Mouse (Mus musculus): Measurements from ENCODE around the gene Jam3. TPM values are rescaled to one million over a fixed set of nuclear protein-coding genes. Genes with fewer than 3 reads are reported as not detected.

Gene Jam3
- polyA plus RNA-seq, 1 experiment from 2014 or later = 97.8 TPM

DNA sequence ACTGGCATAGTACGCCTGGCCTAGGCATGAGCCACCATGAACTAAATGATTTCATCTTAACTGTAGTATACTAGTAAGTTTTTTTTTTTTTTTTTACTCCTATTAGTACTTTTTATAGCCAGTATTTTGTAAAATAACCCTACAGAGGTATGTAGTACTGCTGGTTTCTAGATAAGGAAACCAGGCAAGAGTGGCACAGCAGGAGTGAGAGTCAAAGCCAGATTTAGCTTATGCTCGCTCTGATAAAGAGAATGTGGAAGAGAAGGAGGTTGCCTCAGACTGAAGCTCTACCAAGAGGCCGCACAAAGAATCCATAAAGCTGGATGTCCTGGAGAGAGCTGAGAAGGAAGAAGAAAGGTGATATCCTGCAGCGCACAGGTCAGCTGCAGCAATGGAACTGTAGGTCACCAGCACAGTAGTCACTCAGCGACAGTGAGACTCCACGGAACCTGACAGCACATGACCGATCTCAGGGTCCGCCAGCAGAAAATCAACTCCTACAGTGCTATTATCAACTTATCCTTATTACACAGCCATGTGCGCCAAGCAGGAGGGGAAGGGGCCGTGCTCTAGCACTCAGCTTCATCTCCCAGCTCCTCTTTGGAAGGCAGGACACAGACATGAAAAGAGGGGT is 14.7 kb downstream of the Jam3 start:
- Histone ChIP-seq H3K27me3 (no peaks in the 10 kb centered on the region), H3K4me3 (no peak overlapping the region), H3K36me3 (peaks cover 19% of the 10 kb centered on the region), H3K4me1 (no peaks in the 10 kb centered on the region), H3K9ac (no peak overlapping the region), H3K4me2 (no peak overlapping the region), H3K27ac (no peak overlapping the region), H3K9me3 (no peaks in the 10 kb centered on the region)
- 98% methylated on average over 10 of the region's 10 CpGs for WGBS
- no peak for ATAC-seq (ENCODE audit: insufficient number of reproducible peaks, insufficient read depth, low FRiP score, low TSS enrichment, low read depth)

DNA sequence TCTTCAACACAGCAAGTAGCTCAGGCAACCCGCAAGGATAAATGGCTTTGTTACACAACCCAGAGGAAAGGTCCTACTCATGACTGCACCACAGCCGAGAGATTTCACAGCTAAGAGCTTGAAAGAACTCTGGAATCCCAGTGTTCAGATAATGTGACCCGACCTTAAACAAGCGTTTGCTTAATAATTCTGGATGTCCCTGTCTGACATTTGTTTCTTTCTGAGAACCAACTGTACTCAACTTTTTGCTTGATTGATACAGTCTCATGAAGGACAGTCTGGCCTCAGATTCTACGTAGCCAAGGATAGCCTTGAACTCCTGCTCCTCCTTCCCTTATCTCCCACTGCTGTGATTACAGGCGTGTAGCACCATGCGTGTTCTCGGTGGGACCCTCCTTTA is 18.6 kb downstream of the Jam3 start:
- H3K36me3 ChIP-seq = peaks cover 8% of the 10 kb centered on the region
- no peaks in the 10 kb centered on the region for H3K27me3 ChIP-seq
- H3K4me1 ChIP-seq = no peaks in the 10 kb centered on the region
- ATAC-seq (ENCODE audit: insufficient number of reproducible peaks, insufficient read depth, low FRiP score, low TSS enrichment, low read depth) = no peak
- H3K27ac ChIP-seq = no peak overlapping the region
- WGBS = 89% methylated on average over 8 of the region's 8 CpGs
- no peak overlapping the region for H3K9ac ChIP-seq
- H3K4me2 ChIP-seq = no peak overlapping the region
- no peaks in the 10 kb centered on the region for H3K9me3 ChIP-seq
- H3K4me3 ChIP-seq = no peak overlapping the region

DNA sequence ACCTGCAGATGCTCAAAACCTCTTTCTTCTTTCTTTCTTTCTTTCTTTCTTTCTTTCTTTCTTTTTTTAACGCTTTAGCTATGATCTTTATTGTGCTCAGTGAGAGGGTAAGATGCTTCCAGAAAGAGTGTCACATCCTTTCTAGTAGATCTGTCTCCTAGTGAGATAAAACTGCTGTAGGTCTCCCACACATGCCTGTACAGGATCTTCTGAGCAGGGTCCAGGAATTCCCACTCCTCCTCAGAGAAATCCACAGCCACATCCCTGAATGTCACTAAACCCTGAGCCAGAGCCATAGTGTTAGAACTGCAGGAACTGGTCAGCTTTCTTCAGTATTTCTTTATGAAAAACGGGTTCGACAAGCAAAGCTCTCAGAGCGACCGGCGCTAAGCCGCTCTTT is 19.8 kb downstream of the Jam3 start:
- H3K9me3 ChIP-seq = no peaks in the 10 kb centered on the region
- no peaks in the 10 kb centered on the region for H3K4me1 ChIP-seq
- H3K27ac ChIP-seq = no peak overlapping the region
- H3K36me3 ChIP-seq = no peaks in the 10 kb centered on the region
- H3K9ac ChIP-seq = no peak overlapping the region
- H3K4me2 ChIP-seq = no peak overlapping the region
- no peak overlapping the region for H3K4me3 ChIP-seq
- no peaks in the 10 kb centered on the region for H3K27me3 ChIP-seq
- WGBS = 91% methylated on average over 7 of the region's 7 CpGs
- no peak for ATAC-seq (ENCODE audit: insufficient number of reproducible peaks, insufficient read depth, low FRiP score, low TSS enrichment, low read depth)

DNA sequence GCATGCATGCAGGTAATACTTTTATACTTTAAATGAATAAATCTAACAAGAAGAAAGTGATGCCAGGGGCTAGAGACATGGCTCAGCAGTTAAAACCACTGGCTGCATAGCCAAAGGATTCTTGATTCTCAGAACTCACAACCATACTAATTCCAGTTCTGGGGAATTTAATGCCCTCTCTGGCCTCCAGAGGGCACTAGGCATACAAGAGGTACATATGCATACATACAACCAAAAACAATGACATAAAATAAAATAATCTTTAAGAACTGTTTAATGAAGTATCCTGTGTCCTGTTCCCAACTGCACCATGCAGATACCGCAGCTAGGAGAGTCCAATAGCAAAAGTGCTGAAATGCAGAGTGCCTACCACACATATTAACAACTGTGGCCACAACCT is 20.8 kb downstream of the Jam3 start:
- Histone ChIP-seq H3K9me3 (no peaks in the 10 kb centered on the region), H3K36me3 (no peaks in the 10 kb centered on the region), H3K27ac (no peak overlapping the region), H3K27me3 (no peaks in the 10 kb centered on the region), H3K4me2 (no peak overlapping the region), H3K4me3 (no peak overlapping the region), H3K4me1 (no peaks in the 10 kb centered on the region), H3K9ac (no peak overlapping the region)
- no peak for ATAC-seq (ENCODE audit: insufficient number of reproducible peaks, insufficient read depth, low FRiP score, low TSS enrichment, low read depth)
- WGBS = 80% methylated on average over 1 of the region's 1 CpGs

DNA sequence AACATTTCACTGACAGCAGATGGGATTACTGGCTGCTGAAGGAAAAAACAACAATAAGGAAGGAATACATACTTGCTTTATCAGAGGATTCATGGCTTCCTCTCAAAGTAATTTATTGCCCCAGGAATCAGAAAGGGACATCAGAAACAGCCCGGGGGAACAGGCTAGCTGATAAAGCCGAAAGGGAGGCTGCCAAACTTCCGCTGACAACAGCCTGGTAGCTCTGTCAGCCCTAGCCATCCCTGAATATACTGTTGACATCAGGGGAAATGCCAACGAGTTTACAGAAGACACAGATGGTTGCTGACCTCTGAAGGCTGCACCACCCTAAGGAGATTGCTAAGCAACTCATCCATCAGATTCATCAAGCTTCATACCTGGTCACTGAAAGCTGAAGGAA is 26.6 kb downstream of the Jam3 start:
- peaks cover 4% of the 10 kb centered on the region; the same call in 1 of the 2 replicates for H3K36me3 ChIP-seq
- no peak for ATAC-seq (ENCODE audit: insufficient number of reproducible peaks, insufficient read depth, low FRiP score, low TSS enrichment, low read depth)
- WGBS = 86% methylated on average over 4 of the region's 4 CpGs

DNA sequence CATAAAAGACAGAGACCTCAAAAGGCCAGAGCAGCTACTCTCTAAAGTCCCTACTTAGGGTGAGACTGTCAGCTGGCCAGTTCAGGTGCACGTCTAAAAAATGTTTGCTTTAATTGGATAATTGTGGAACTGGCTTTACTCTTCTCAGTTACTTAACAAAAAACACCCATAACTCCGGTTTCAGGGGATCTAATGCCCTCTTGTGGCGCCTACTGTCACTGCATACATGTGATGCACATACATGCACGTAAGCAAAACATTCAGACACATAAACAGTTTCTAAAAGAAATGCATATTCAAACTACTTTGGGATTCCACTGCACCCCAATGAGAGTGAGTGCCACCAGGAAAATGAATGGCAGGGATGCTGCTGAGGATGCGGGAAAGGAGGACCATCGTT is 28.7 kb downstream of the Jam3 start:
- H3K4me1 ChIP-seq = no peaks in the 10 kb centered on the region
- H3K27me3 ChIP-seq = no peaks in the 10 kb centered on the region
- peaks cover 4% of the 10 kb centered on the region; the same call in 1 of the 2 replicates for H3K36me3 ChIP-seq
- no peak overlapping the region for H3K27ac ChIP-seq
- H3K4me3 ChIP-seq = no peak overlapping the region
- ATAC-seq (ENCODE audit: insufficient number of reproducible peaks, insufficient read depth, low FRiP score, low TSS enrichment, low read depth) = no peak
- WGBS = 82% methylated on average over 6 of the region's 6 CpGs
- no peak overlapping the region for H3K9ac ChIP-seq
- no peak overlapping the region for H3K4me2 ChIP-seq
- H3K9me3 ChIP-seq = no peaks in the 10 kb centered on the region

More for the DNA sequence above, 26.6 kb downstream of the Jam3 start:
- no peaks in the 10 kb centered on the region for H3K9me3 ChIP-seq
- H3K27ac ChIP-seq = no peak overlapping the region
- no peak overlapping the region for H3K9ac ChIP-seq
- no peaks in the 10 kb centered on the region for H3K4me1 ChIP-seq
- no peak overlapping the region for H3K4me3 ChIP-seq
- H3K4me2 ChIP-seq = no peak overlapping the region
- H3K27me3 ChIP-seq = no peaks in the 10 kb centered on the region

DNA sequence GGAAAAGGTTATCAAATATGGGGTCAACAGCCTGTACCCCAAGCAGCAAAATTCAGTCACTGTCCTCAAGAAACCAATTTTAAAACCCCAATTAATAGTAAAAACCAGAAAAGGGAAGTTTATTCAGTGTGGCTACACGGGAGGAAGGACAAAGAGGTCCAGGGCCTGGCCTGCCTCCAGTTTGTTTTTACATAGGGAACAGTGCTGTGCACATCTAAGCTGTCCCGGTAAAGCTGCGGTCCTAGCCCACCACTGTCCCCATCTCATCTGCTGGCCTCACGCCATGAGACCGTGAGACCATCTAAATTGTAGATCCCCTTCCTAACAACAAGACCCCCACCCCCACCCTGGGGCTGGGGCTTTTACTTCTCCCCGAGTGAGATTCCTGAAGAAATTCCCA is 29.8 kb downstream of the Jam3 start:
- H3K27me3 ChIP-seq = no peaks in the 10 kb centered on the region
- ATAC-seq (ENCODE audit: insufficient number of reproducible peaks, insufficient read depth, low FRiP score, low TSS enrichment, low read depth) = no peak
- H3K9ac ChIP-seq = no peak overlapping the region
- H3K4me2 ChIP-seq = no peak overlapping the region
- peaks cover 4% of the 10 kb centered on the region; the same call in 1 of the 2 replicates for H3K36me3 ChIP-seq
- no peaks in the 10 kb centered on the region for H3K9me3 ChIP-seq
- no peaks in the 10 kb centered on the region for H3K4me1 ChIP-seq
- H3K4me3 ChIP-seq = no peak overlapping the region
- WGBS = 77% methylated on average over 6 of the region's 6 CpGs
- no peak overlapping the region for H3K27ac ChIP-seq

DNA sequence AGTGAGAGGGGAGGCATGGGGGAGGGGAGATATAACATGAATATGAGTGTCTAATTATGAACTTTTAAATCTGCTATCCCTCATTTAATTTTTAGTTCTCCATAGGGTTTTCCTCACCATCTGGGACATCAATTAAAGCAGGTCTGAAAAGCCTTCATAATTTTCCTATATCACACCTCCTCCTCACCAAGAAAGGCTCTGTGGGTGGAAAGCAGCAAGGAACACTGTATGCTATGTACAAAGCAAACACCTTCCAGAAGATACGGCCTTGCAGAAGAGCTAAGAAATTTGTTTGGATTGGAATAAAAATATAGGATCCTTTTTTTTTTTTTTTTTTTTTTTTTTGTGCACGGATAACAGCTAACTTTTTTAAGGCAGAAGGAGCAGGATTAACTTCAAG is 31.3 kb downstream of the Jam3 start:
- Histone ChIP-seq H3K9ac (no peak overlapping the region), H3K27ac (no peak overlapping the region), H3K4me1 (no peaks in the 10 kb centered on the region), H3K4me2 (no peak overlapping the region), H3K9me3 (no peaks in the 10 kb centered on the region), H3K4me3 (no peak overlapping the region), H3K36me3 (peaks cover 4% of the 10 kb centered on the region; the same call in 1 of the 2 replicates), H3K27me3 (no peaks in the 10 kb centered on the region)
- no peak for ATAC-seq (ENCODE audit: insufficient number of reproducible peaks, insufficient read depth, low FRiP score, low TSS enrichment, low read depth)
- WGBS = 94% methylated on average over 2 of the region's 2 CpGs

DNA sequence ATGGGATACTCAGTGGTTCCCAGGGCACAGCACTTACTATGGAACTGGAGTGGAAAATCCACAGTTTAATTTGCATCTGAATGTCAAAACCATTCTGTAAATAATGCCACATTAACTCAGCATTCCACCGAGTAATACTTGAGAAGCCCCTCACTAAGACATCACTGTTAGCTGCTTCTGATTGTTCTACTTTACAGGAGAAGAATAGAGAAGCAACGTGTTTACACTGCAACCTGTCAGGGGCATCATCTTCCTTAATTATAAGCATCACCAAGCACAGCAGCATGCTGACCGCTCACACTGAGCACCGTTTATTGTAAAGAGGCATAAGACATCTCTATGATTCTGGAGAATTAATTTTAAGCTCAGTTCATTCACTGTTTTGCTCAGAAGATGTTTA is 32.3 kb downstream of the Jam3 start:
- 84% methylated on average over 4 of the region's 4 CpGs for WGBS
- Histone ChIP-seq H3K4me2 (no peak overlapping the region), H3K36me3 (peaks cover 4% of the 10 kb centered on the region; the same call in 1 of the 2 replicates), H3K4me3 (no peak overlapping the region), H3K9ac (no peak overlapping the region), H3K9me3 (no peaks in the 10 kb centered on the region), H3K4me1 (no peaks in the 10 kb centered on the region), H3K27me3 (no peaks in the 10 kb centered on the region), H3K27ac (no peak overlapping the region)
- ATAC-seq (ENCODE audit: insufficient number of reproducible peaks, insufficient read depth, low FRiP score, low TSS enrichment, low read depth) = no peak

DNA sequence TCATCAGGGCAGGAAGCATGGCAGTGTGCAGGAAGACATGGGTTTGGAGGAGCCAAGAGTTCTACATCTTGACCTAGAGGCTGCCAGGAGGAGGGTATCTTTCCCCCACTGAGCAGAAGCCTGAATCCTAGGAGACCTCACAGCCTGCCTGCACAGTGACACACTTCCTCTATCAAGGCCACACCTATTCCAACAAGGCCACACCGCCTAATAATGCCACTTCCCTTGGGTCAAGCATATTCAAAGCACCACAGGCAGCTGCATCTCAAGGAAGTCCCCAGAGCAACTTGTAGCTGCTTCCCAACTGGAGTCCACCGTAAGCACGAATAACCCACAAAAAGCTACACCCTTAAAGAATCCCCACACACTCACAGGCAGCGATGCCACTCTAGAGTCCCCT is 33.1 kb downstream of the Jam3 start:
- Histone ChIP-seq H3K4me1 (no peaks in the 10 kb centered on the region), H3K9ac (no peak overlapping the region), H3K4me3 (no peak overlapping the region), H3K27me3 (no peaks in the 10 kb centered on the region), H3K9me3 (no peaks in the 10 kb centered on the region), H3K36me3 (no peaks in the 10 kb centered on the region), H3K4me2 (no peak overlapping the region), H3K27ac (no peak overlapping the region)
- WGBS = 85% methylated on average over 4 of the region's 4 CpGs
- ATAC-seq (ENCODE audit: insufficient number of reproducible peaks, insufficient read depth, low FRiP score, low TSS enrichment, low read depth) = no peak

DNA sequence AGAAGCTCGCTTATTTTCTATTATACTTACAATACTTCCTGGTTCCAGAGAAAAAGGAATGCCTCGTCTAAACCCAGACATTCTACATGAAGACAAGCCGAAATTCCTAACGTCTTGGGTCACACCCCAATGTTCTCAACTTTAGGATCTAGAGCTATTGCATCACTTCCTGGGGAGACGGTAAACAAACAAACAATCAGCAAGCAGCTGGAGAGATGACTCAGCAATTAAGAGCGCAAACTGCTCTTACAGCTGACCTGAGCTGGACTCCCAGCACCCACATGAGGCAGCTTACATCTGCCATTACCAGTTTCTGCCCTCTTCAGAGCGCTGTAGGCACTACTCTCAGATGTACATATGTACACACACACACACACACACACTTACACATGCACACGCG is 34.0 kb downstream of the Jam3 start:
- H3K4me2 ChIP-seq = no peak overlapping the region
- no peaks in the 10 kb centered on the region for H3K36me3 ChIP-seq
- no peaks in the 10 kb centered on the region for H3K4me1 ChIP-seq
- 88% methylated on average over 9 of the region's 9 CpGs for WGBS
- H3K27ac ChIP-seq = no peak overlapping the region
- ATAC-seq (ENCODE audit: insufficient number of reproducible peaks, insufficient read depth, low FRiP score, low TSS enrichment, low read depth) = no peak
- no peak overlapping the region for H3K4me3 ChIP-seq
- H3K9ac ChIP-seq = no peak overlapping the region
- no peaks in the 10 kb centered on the region for H3K27me3 ChIP-seq
- H3K9me3 ChIP-seq = no peaks in the 10 kb centered on the region

DNA sequence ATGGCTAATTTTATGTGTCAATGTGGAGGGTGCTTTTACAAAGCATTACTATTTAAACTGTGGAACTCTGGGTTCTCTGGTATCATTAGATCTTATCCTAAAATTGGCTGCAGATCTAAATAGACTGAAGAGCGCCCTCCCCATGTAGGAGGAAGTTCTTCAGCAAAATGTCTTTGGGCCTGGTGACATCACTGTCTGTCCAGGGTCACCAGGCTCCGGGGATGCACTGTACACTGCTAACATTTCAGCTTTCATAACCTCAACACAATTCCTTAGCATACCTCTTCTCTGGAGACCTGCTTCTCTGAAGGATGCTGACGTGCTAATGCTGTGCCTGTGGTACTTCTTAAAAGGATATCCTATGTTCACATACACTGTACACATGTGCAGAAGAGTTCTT is 43.5 kb downstream of the Jam3 start:
- no peak for ATAC-seq (ENCODE audit: insufficient number of reproducible peaks, insufficient read depth, low FRiP score, low TSS enrichment, low read depth)
- 86% methylated on average over 3 of the region's 3 CpGs for WGBS
- H3K4me2 ChIP-seq = no peak overlapping the region

More for the DNA sequence above, 43.5 kb downstream of the Jam3 start:
- Histone ChIP-seq H3K4me3 (no peak overlapping the region), H3K9ac (no peak overlapping the region), H3K27ac (no peak overlapping the region), H3K36me3 (no peaks in the 10 kb centered on the region), H3K27me3 (no peaks in the 10 kb centered on the region), H3K9me3 (no peaks in the 10 kb centered on the region), H3K4me1 (peaks cover 16% of the 10 kb centered on the region)
